Mouse (Mus musculus): Measurements from ENCODE around the gene Cep164. TPM values are rescaled to one million over a fixed set of nuclear protein-coding genes. Genes with fewer than 3 reads are reported as not detected.

The Cep164 gene
- polyA plus RNA-seq, 1 experiment from 2014 or later, result 12.2 TPM

- Histone ChIP-seq H3K36me3 (ENCODE audit: control insufficient read depth, insufficient read depth, low read length) (0 out of 2 replicates have a peak, but pooled peaks cover 2% of the 10 kb centered on the region), H3K27ac (ENCODE audit: low read depth, low read length) (no peak overlapping the region), H3K4me3 (ENCODE audit: low read length) (no peak overlapping the region), H3K9ac (ENCODE audit: low read depth, low read length) (no peak overlapping the region), H3K4me1 (ENCODE audit: control insufficient read depth, insufficient read depth, low read depth, low read length) (no peaks in the 10 kb centered on the region), H3K4me2 (ENCODE audit: low read length) (no peak overlapping the region), H3K9me3 (ENCODE audit: control insufficient read depth, low read length) (no peaks in the 10 kb centered on the region), H3K27me3 (replicated peaks; ENCODE audit: control insufficient read depth, insufficient read depth, low read length) (no peaks in the 10 kb centered on the region)
- no peak for ATAC-seq
- WGBS, result 86% methylated on average over 9 of the region's 9 CpGs
Measured at GRCm38 (mm10) chr9:45818406-45819011, 10.0 kb downstream of the Cep164 start.

DNA sequence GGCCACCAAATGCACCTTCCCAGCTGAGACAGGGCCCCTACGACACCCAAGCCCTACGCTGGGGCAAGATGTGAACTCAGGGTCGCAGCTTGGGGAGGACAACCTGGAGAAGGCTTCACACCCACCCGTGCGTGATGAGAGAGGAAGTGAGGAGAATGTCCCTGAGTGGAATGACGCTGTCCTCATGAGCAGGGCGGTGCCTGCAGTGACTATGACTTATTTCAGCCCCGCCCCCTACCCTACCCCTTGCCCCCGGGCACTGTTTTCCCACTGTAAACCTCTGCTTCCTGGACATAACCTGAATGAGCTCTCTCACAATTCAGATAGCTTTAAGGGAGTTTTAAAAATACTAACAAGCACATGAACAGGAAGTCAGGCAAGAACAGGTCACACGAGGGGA lies 13.0 kb downstream of the Cep164 start:
- 0 out of 2 replicates have a peak overlapping the region, but pooled peaks have one; percentile 21 for H3K27ac ChIP-seq (ENCODE audit: low read depth, low read length)
- H3K4me3 ChIP-seq (ENCODE audit: low read length), result no peak overlapping the region
- H3K9ac ChIP-seq (ENCODE audit: low read depth, low read length), result no peak overlapping the region
- H3K27me3 ChIP-seq (replicated peaks; ENCODE audit: control insufficient read depth, insufficient read depth, low read length), result no peaks in the 10 kb centered on the region
- H3K9me3 ChIP-seq (ENCODE audit: control insufficient read depth, low read length), result no peaks in the 10 kb centered on the region
- WGBS, result 93% methylated on average over 10 of the region's 10 CpGs
- H3K36me3 ChIP-seq (ENCODE audit: control insufficient read depth, insufficient read depth, low read length), result 0 out of 2 replicates have a peak, but pooled peaks cover 2% of the 10 kb centered on the region
- H3K4me1 ChIP-seq (ENCODE audit: control insufficient read depth, insufficient read depth, low read depth, low read length), result no peaks in the 10 kb centered on the region
- H3K4me2 ChIP-seq (ENCODE audit: low read length), result no peak overlapping the region
- 0 out of 2 replicates have a peak, but pooled peaks have one; percentile 30 for ATAC-seq

GRCm38 (mm10) chr9:45815113-45815512 lies 13.4 kb downstream of the Cep164 start:
- WGBS, result 64% methylated on average over 9 of the region's 9 CpGs
- no peak overlapping the region for H3K4me2 ChIP-seq (ENCODE audit: low read length)
- no peaks in the 10 kb centered on the region for H3K4me1 ChIP-seq (ENCODE audit: control insufficient read depth, insufficient read depth, low read depth, low read length)
- H3K4me3 ChIP-seq (ENCODE audit: low read length), result no peak overlapping the region
- 0 out of 2 replicates have a peak, but pooled peaks cover 2% of the 10 kb centered on the region for H3K36me3 ChIP-seq (ENCODE audit: control insufficient read depth, insufficient read depth, low read length)
- peak; percentile 40; the same call in 1 of the 2 replicates for ATAC-seq
- H3K27me3 ChIP-seq (replicated peaks; ENCODE audit: control insufficient read depth, insufficient read depth, low read length), result no peaks in the 10 kb centered on the region
- H3K9ac ChIP-seq (ENCODE audit: low read depth, low read length), result no peak overlapping the region
- 0 out of 2 replicates have a peak overlapping the region, but pooled peaks have one; percentile 21 for H3K27ac ChIP-seq (ENCODE audit: low read depth, low read length)
- no peaks in the 10 kb centered on the region for H3K9me3 ChIP-seq (ENCODE audit: control insufficient read depth, low read length)

GRCm38 (mm10) chr9:45811946-45812345 lies 16.5 kb downstream of the Cep164 start:
- WGBS, result 76% methylated on average over 5 of the region's 5 CpGs
- no peak overlapping the region for H3K4me2 ChIP-seq (ENCODE audit: low read length)
- no peak overlapping the region for H3K4me3 ChIP-seq (ENCODE audit: low read length)
- peaks cover 6% of the 10 kb centered on the region; the same call in 1 of the 2 replicates for H3K36me3 ChIP-seq (ENCODE audit: control insufficient read depth, insufficient read depth, low read length)
- H3K27ac ChIP-seq (ENCODE audit: low read depth, low read length), result no peak overlapping the region
- H3K9me3 ChIP-seq (ENCODE audit: control insufficient read depth, low read length), result no peaks in the 10 kb centered on the region
- no peak for ATAC-seq
- H3K27me3 ChIP-seq (replicated peaks; ENCODE audit: control insufficient read depth, insufficient read depth, low read length), result no peaks in the 10 kb centered on the region
- no peaks in the 10 kb centered on the region for H3K4me1 ChIP-seq (ENCODE audit: control insufficient read depth, insufficient read depth, low read depth, low read length)
- H3K9ac ChIP-seq (ENCODE audit: low read depth, low read length), result no peak overlapping the region

DNA sequence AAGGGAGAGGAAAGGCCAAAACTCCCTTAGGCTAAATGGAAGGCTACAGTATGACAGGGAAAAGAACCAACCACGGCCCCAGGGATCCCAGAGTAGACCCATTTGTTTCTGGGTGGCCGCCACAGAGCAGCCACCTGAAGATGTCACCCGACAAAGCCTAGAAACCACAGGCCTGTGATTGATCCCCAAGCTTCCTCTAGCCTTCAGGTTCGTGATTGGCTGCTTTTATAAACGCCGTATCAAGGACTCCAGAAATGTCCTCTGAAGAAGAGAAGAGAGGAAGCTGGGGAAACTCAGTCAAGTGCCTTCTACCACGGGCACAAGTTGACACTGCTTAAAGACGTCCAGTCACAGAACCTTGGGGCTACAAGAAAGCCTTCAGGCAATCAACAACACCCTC lies 20.7 kb downstream of the Cep164 start:
- H3K9ac ChIP-seq (ENCODE audit: low read depth, low read length), result no peak overlapping the region
- no peaks in the 10 kb centered on the region for H3K27me3 ChIP-seq (replicated peaks; ENCODE audit: control insufficient read depth, insufficient read depth, low read length)
- H3K36me3 ChIP-seq (ENCODE audit: control insufficient read depth, insufficient read depth, low read length), result peaks cover 6% of the 10 kb centered on the region; the same call in 1 of the 2 replicates
- no peaks in the 10 kb centered on the region for H3K4me1 ChIP-seq (ENCODE audit: control insufficient read depth, insufficient read depth, low read depth, low read length)
- no peak overlapping the region for H3K27ac ChIP-seq (ENCODE audit: low read depth, low read length)
- WGBS, result 90% methylated on average over 8 of the region's 8 CpGs
- H3K9me3 ChIP-seq (ENCODE audit: control insufficient read depth, low read length), result no peaks in the 10 kb centered on the region
- ATAC-seq, result no peak
- H3K4me3 ChIP-seq (ENCODE audit: low read length), result no peak overlapping the region
- H3K4me2 ChIP-seq (ENCODE audit: low read length), result no peak overlapping the region

DNA sequence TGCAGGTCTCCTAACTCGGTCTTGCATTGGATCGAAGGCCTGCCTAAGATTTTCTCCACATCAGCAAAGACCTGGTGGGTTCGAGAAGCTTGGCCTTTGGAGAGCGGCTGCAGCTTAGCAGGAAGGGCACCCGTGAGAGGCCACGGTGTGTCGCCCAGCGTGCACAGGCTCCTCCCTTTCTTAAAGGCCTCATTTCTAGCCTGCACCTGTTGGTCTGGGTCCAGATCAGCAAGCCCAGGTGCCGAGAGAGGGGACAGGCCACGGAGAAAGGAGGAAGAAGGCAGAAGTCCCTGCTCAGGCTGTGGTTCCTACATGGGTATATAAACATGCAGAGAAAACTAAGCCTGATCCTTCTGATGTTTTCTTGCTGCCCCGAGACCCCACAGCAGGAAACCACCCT lies 21.2 kb downstream of the Cep164 start:
- no peak for ATAC-seq
- Histone ChIP-seq H3K36me3 (ENCODE audit: control insufficient read depth, insufficient read depth, low read length) (peaks cover 6% of the 10 kb centered on the region; the same call in 1 of the 2 replicates), H3K4me1 (ENCODE audit: control insufficient read depth, insufficient read depth, low read depth, low read length) (no peaks in the 10 kb centered on the region), H3K9me3 (ENCODE audit: control insufficient read depth, low read length) (no peaks in the 10 kb centered on the region), H3K4me2 (ENCODE audit: low read length) (no peak overlapping the region), H3K27ac (ENCODE audit: low read depth, low read length) (no peak overlapping the region), H3K4me3 (ENCODE audit: low read length) (no peak overlapping the region), H3K9ac (ENCODE audit: low read depth, low read length) (no peak overlapping the region), H3K27me3 (replicated peaks; ENCODE audit: control insufficient read depth, insufficient read depth, low read length) (no peaks in the 10 kb centered on the region)
- 93% methylated on average over 11 of the region's 11 CpGs for WGBS

DNA sequence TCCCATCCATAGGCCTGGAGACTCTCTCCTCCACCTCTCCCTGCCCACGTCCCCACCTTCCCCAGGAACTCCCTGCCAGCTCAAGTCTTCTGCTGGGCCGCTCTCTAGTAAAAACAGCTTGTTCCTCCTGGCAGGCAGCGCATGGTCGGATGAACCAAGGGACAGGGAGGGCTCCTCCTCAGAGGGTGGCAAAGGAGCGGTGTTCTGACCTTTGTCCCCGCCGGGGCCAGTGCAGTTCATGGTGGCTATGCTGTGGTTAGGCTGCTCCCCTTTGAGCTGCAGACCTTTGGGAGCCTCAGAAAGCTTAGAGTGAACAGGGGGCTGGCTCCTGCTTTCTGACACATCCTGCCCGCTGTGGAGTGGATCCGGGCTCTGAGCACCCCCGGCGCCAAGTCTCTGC lies 21.6 kb downstream of the Cep164 start:
- no peak overlapping the region for H3K4me3 ChIP-seq (ENCODE audit: low read length)
- H3K4me2 ChIP-seq (ENCODE audit: low read length), result no peak overlapping the region
- H3K9me3 ChIP-seq (ENCODE audit: control insufficient read depth, low read length), result no peaks in the 10 kb centered on the region
- 96% methylated on average over 11 of the region's 11 CpGs for WGBS
- peaks cover 6% of the 10 kb centered on the region; the same call in 1 of the 2 replicates for H3K36me3 ChIP-seq (ENCODE audit: control insufficient read depth, insufficient read depth, low read length)
- H3K4me1 ChIP-seq (ENCODE audit: control insufficient read depth, insufficient read depth, low read depth, low read length), result no peaks in the 10 kb centered on the region
- no peak overlapping the region for H3K27ac ChIP-seq (ENCODE audit: low read depth, low read length)
- no peak overlapping the region for H3K9ac ChIP-seq (ENCODE audit: low read depth, low read length)
- ATAC-seq, result no peak
- no peaks in the 10 kb centered on the region for H3K27me3 ChIP-seq (replicated peaks; ENCODE audit: control insufficient read depth, insufficient read depth, low read length)

DNA sequence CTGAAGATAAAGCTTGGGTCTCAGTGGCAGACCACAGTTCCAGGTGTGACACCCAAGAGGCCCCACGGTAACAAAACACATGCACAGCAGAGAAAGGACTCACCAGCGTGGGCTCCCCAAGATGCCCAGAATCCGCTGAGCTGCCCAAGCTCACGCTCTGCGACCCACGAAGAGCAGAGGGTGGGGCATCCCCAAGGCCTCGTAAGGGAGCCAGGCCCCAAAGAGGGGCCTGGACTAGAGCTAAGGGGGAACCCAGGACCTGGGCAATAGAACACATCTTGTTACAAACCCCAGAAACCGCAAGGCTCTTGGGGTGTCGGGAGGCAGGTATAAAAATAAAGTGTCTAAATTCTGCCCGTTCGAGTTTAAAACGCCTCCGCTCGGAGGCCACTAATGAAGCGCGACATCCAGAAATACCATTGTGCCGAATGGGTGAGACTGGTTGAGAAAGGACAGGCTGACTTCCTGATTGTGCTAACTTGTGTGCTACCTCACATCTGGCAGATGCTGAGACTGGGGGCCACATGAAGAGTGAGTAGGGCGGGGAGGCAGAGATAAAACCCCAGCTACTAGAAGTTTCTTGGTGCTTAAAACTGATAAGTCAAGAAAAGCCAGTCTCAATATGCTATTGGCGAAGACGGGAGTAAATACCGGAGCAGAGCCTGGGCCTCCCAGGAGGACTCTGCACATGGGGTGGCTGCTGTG lies 25.3 kb downstream of the Cep164 start:
- Histone ChIP-seq H3K27ac (ENCODE audit: low read depth, low read length) (no peak overlapping the region), H3K9me3 (ENCODE audit: control insufficient read depth, low read length) (no peaks in the 10 kb centered on the region), H3K4me1 (ENCODE audit: control insufficient read depth, insufficient read depth, low read depth, low read length) (peaks cover 8% of the 10 kb centered on the region), H3K36me3 (ENCODE audit: control insufficient read depth, insufficient read depth, low read length) (no peaks in the 10 kb centered on the region), H3K27me3 (replicated peaks; ENCODE audit: control insufficient read depth, insufficient read depth, low read length) (no peaks in the 10 kb centered on the region), H3K4me2 (ENCODE audit: low read length) (no peak overlapping the region), H3K4me3 (ENCODE audit: low read length) (no peak overlapping the region), H3K9ac (ENCODE audit: low read depth, low read length) (no peak overlapping the region)
- ATAC-seq, result no peak
- WGBS, result 75% methylated on average over 21 of the region's 21 CpGs

GRCm38 (mm10) chr9:45799402-45799801 lies 29.1 kb downstream of the Cep164 start:
- no peaks in the 10 kb centered on the region for H3K9me3 ChIP-seq (ENCODE audit: control insufficient read depth, low read length)
- H3K4me2 ChIP-seq (ENCODE audit: low read length), result no peak overlapping the region
- H3K4me3 ChIP-seq (ENCODE audit: low read length), result no peak overlapping the region
- no peaks in the 10 kb centered on the region for H3K36me3 ChIP-seq (ENCODE audit: control insufficient read depth, insufficient read depth, low read length)
- peak overlapping the region; percentile 41 for H3K9ac ChIP-seq (ENCODE audit: low read depth, low read length)
- no peak for ATAC-seq
- no peak overlapping the region for H3K27ac ChIP-seq (ENCODE audit: low read depth, low read length)
- peaks cover 12% of the 10 kb centered on the region for H3K4me1 ChIP-seq (ENCODE audit: control insufficient read depth, insufficient read depth, low read depth, low read length)
- WGBS, result 81% methylated on average over 8 of the region's 8 CpGs
- H3K27me3 ChIP-seq (replicated peaks; ENCODE audit: control insufficient read depth, insufficient read depth, low read length), result no peaks in the 10 kb centered on the region

All from hindbrain, embryonic 16.5 days (tissue).